Mouse (Mus musculus) right cerebral cortex, postnatal 25 days (tissue): ENCODE measurements at regions not wholly inside any gene's neighbourhood (a gene's known extent, or its start where the extent isn't known, plus 50 kb on each side); places are given as distances from the start of the nearest gene placed in this dataset.

ENCODE experiments used
- DNase-seq: peaks from one replicate; pipeline ENCODE4 v3.0.0; 2022

DNA sequence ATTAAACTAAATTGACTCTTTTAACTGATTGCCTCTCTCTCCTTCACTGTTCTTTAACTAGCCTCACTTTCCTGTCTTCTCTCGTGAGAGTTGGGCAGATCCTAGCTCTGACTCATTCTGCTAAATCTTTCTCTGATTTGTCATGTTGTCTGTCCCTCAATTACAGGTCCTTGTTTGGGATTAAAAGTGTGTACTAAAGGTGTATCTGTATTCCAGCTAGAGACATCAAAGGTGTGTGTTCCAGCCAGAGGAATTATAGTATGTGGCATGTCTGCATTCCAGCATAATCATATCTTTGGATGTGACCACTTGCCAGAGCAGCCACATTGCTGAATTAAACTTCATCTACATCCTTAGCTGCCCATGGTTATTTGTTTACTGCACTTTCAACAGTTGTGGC is 167.5 kb upstream of the Fam83b start:
- DNase-seq, result no peak

- no peak for DNase-seq
These were observed 166.9 kb upstream of the Fam83b start for GRCm38 (mm10) chr9:76733812-76734211.

DNA sequence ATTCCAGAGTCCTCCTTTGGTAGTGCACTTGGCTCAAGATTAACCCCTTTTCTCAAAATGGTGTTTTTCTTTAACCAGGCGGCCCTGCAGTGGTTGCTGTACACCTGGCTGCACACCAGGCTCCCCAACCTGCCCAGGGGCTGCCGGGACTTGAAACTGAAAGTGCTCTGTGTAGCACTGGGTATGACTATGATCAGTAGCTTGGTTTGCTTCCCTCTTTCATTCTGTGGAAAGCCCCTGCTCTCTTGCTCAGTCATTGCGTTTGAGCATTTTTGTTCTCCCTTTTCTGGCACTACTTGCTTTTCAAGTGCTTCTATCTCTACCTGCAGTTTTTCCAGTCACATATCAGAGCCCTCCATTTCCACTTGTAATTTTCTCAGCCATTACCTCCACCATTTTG is 156.0 kb upstream of the Fam83b start:
- no peak for DNase-seq

- DNase-seq, result no peak
These were observed 148.9 kb upstream of the Fam83b start for GRCm38 (mm10) chr9:76715852-76716251.

GRCm38 (mm10) chr9:76706451-76706850 is 139.5 kb upstream of the Fam83b start:
- DNase-seq, result no peak

DNA sequence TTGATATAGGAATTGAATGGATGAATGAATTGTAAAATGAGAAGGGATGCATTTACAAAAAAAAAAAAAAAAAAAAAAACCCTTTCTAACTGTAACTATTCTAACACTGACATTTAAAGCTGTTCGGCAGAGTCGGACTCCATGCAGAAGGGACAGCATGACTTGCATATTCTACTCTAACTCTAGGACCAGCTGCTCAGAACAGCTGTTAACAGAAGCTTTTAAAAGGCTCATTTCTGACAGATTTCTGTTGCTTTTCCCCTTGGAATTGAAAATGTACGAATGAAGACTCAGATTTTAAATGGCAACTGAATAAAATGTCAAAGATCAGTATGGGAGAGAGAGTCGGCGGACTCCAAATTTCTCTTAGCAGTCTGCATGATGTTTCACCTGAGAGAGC is 138.9 kb upstream of the Fam83b start:
- DNase-seq, result no peak

DNA sequence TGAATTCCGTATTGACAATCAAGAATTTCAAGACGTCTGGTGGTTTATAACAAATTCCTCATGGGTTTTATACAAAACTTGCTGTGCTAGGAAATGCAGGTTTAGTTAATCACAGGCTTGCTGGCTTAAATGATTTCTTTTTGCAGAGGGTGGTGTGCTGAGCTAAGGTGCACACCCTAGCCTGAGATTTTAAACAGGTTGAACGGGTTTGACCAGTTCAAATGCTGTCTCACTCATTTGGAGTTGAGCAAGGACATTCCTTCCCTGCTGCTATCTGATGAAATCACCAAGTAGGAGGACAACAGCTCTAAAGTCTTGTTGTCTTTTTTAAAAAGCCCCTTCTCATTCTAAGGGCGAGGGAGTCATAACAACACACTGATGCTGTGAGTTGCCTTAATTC is 128.6 kb upstream of the Fam83b start:
- no peak for DNase-seq

GRCm38 (mm10) chr9:76692976-76693375 is 126.1 kb upstream of the Fam83b start:
- DNase-seq, result no peak

DNA sequence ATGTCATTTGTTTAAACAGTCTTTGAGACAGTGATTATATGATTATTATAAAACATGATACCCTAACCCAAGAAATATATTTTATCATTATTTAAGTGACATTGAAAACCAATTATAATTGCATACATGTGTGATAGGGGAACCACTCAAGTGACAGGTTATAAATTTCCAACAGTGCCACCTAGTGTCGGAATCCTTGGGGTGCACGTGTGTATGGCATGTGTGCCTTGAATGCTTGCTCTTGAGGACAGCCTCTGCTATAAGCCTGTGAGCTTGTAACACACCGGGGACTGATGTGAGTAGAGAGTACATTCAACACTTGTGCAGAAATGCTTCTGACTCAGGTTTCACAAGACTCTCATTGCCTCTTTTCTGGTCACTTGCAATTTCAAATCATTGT is 93.9 kb upstream of the Fam83b start:
- DNase-seq, result peak; percentile 31

DNA sequence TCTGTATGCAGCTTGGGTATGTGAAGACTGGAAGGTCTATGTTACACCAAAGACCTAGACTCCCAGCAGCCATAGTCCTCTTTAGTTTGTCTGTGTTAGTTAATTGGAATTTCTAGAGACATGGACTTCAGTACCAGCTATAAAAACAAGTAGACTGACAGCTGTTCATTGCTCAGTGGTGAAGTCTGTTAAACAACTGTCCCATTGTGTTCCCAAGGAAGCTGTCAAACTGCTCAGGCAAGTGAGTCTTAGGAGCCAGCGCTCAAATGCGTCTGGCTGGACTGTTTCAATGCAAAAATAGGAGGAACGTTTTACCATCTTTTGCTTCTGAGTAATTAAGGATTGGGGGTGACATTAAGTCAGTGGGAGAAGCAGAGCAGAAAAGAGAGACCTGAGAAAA is 92.9 kb upstream of the Fam83b start:
- no peak for DNase-seq

DNA sequence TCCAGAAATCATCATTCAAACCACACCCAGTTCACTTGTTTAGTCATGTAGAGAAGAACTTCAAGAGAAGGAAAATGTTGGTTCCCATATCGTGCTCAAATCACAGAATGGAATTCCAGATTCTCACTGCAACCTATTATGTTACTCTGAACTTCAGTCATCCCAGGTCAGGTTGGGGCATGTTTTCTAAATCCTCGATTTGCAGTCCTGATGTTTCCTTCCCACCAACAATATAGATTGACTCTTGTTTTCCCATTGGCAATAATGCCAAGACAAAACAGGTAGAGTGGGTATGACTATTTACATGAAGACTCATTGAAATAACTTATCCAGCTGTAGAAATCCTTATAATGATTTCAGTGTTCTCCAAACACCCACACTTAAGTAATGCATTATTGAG is 86.4 kb upstream of the Fam83b start:
- no peak for DNase-seq

DNA sequence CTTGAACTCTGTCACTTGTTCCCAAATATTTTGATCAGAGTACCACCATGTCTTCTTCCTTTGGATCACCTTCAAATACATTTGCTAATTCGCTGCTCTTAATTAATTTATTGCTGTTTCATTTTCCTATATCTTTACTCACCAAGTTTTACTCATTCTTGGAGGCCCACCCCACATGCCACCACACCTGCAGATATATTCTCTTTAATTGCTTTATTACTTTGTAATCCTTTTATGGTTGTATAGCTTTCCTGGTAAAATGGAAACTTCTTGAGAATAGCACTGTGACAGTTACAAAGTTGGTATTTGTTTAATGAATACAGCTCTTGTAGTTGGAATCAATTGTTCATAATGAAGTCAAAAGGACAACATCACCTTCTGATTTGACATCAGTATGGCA is 82.6 kb upstream of the Fam83b start:
- DNase-seq, result no peak

GRCm38 (mm10) chr9:76646383-76646782 is 79.5 kb upstream of the Fam83b start:
- DNase-seq, result no peak
